Comparison of ENCODE assay signal across 8 mouse cellular contexts in the genomic region with DNA sequence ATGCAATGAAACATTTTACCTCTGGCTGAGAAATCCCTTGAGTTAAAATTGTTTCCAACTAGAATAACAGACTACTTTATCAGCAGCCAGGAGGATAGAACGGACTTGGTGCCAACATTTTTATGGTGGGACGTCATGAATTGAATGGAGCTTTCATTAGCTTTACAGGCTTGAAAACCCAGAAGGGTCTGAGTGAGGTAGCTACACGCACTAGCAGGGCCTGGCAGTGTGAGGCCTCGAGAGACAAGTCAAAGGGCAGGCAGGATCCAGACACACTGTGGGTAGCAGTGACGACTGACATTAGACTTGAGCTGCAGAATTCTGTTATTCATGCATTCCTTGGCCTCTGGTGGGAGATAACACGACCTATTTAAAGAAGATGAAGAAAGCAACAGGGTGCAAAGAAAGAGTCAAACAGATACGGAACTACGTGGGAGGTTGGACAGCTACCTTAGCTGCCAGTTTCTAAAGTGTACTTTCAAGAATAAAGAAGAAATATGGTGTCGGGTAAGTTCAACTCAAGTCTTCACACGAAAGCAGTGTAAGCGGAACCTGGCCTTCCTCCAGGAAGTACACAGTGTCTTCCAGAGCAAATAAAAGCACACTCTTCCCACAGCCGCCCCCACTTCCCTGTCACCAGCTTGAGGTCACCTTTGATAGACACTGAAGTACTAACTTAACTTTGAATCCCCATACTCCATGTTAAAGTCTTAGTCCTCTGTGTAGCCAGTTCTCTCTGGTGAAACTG. TPM values are rescaled to one million over a fixed set of nuclear protein-coding genes. Genes with fewer than 3 reads are reported as not detected.
DNase-seq lines count a peak whose midpoint lies in the region; ATAC-seq and TF ChIP-seq lines count a peak whose summit lies in the region.

No protein-coding gene starts in this region.

- H3K36me3 ChIP-seq in heart, postnatal 0 days (replicated peaks; ENCODE audit: control insufficient read depth, insufficient read depth, low read length) = no peaks in the 10 kb centered on the region

- H3K4me3 ChIP-seq in heart, postnatal 0 days (ENCODE audit: low read depth, low read length) = no peak overlapping the region

- TF ChIP-seq EP300 in heart, postnatal 0 days (IDR thresholded peaks at IDR 0.05; ENCODE audit: low read depth) = peak; percentile 74

- no peak for TF ChIP-seq CTCF in heart, postnatal 0 days (IDR thresholded peaks at IDR 0.05; ENCODE audit: low read depth)

- no peak overlapping the region for H3K9ac ChIP-seq in heart, postnatal 0 days (replicated peaks; ENCODE audit: low read depth, low read length)

- no peaks in the 10 kb centered on the region for H3K9me3 ChIP-seq in heart, postnatal 0 days (replicated peaks; ENCODE audit: control insufficient read depth, low read length)

- H3K4me2 ChIP-seq in heart, postnatal 0 days (ENCODE audit: low read depth, low read length) = peak overlapping the region; percentile 1; the same call in 1 of the 2 replicates

- peak; percentile 22 for DNase-seq in kidney, postnatal 14 days
- no peak for DNase-seq in kidney, adult 11 months
- peak; percentile 71 for DNase-seq in fibroblast of lung, adult 2 months (ENCODE audit: low read depth)
- DNase-seq in heart, postnatal 0 days (ENCODE audit: low spot score) = peak; percentile 93
- peak; percentile 21 for DNase-seq in skeletal muscle tissue, adult 2 months (ENCODE audit: low read depth, low spot score)
- DNase-seq in frontal cortex, postnatal 14 days (ENCODE audit: low spot score in 2 of 2) = no peak
- no peak for DNase-seq in right cerebral cortex, postnatal 36 days (ENCODE audit: low spot score in 2 of 2)
- DNase-seq in ovary, adult 18-20 months (ENCODE audit: low spot score) = no peak

- peak; percentile 93 for ATAC-seq in heart, postnatal 0 days (ENCODE audit: insufficient read depth, low read depth)

- 9% methylated on average over 12 of the region's 12 CpGs for WGBS in heart, postnatal 0 days

- H3K4me1 ChIP-seq in heart, postnatal 0 days (ENCODE audit: control insufficient read depth, insufficient read depth) = peaks cover 18% of the 10 kb centered on the region

- H3K27me3 ChIP-seq in heart, postnatal 0 days (ENCODE audit: control insufficient read depth, insufficient read depth, low read length) = no peaks in the 10 kb centered on the region

- H3K27ac ChIP-seq in heart, postnatal 0 days (ENCODE audit: low read depth) = peak overlapping the region; percentile 94

RNA-seq across cellular contexts. Expression of a gene that starts 53.2 kb away (rescaled TPM):
- 46.3 and 63.6 TPM in 2 replicates for total RNA-seq in heart, postnatal 0 days (2014; rRNA removed; ENCODE audit: low replicate concordance)
- polyA plus RNA-seq in heart, postnatal 0 days (2015; fragmentation: Nextera tagmentation; extraction: Ambion mirVana) = 55.0 and 55.7 TPM in 2 replicates

Comparison
In these comparisons a context has a peak if more than half of its experiments do, and no peak if none do; other contexts are left out.
1. DNase-seq: peak in kidney, postnatal 14 days (single experiment), fibroblast of lung, adult 2 months (single experiment), heart, postnatal 0 days (single experiment) and skeletal muscle tissue, adult 2 months (single experiment); none in kidney, adult 11 months (single experiment), frontal cortex, postnatal 14 days (0 of 2), right cerebral cortex, postnatal 36 days (0 of 2) and ovary, adult 18-20 months (single experiment).